Mouse (Mus musculus) myocyte (in vitro differentiated cells): Measurements from ENCODE around the gene Osbpl6. TPM values are rescaled to one million over a fixed set of nuclear protein-coding genes. Genes with fewer than 3 reads are reported as not detected.

Source experiments
- H3K27me3 ChIP-seq: one replicate; pipeline ENCODE4 v1.6.1; 2011; ENCODE audit not compliant: control insufficient read depth, insufficient read depth, insufficient read length
- H3K36me3 ChIP-seq: one replicate; pipeline ENCODE4 v1.6.1; 2011; ENCODE audit not compliant: control insufficient read depth, insufficient read depth
- H3K4me2 ChIP-seq: one replicate; pipeline ENCODE4 v1.6.1; 2011; ENCODE audit warnings: low read depth, control low read depth
- H3K4me3 ChIP-seq: one replicate; pipeline ENCODE4 v1.5.1; 2011; ENCODE audit warnings: mild to moderate bottlenecking, control low read depth, moderate library complexity
- H3K79me2 ChIP-seq: one replicate; pipeline ENCODE4 v1.6.1; 2011; ENCODE audit not compliant: control insufficient read depth, insufficient read depth
- H3ac ChIP-seq: one replicate; pipeline ENCODE4 v1.6.1; 2011; ENCODE audit not compliant: control insufficient read depth, insufficient read length
- CEBPB ChIP-seq: IDR thresholded peaks from 2 replicates; pipeline ENCODE4 v1.6.1; 2011; ENCODE audit warnings: mild to moderate bottlenecking, moderate library complexity; ENCODE audit not compliant: poor library complexity, insufficient read depth, severe bottlenecking
- E2F4 ChIP-seq: IDR thresholded peaks from one replicate; pipeline ENCODE4 v1.6.1; 2011; ENCODE audit warnings: mild to moderate bottlenecking, control low read depth, moderate library complexity; ENCODE audit not compliant: insufficient read depth
- MAX ChIP-seq: IDR thresholded peaks from one replicate; pipeline ENCODE4 v1.6.1; 2011; ENCODE audit warnings: low read depth, mild to moderate bottlenecking, control low read depth
- MYOD1 ChIP-seq, 3 experiments: IDR thresholded peaks; one replicate each; pipeline ENCODE4 v1.6.1; 2011; ENCODE audit warnings: control low read depth in 2 of 3, low read depth in 2 of 3, mild to moderate bottlenecking in 2 of 3, moderate library complexity in 1 of 3; ENCODE audit not compliant: insufficient read length in 2 of 3, control insufficient read depth in 1 of 3
- MYOG ChIP-seq, 3 experiments: IDR thresholded peaks; one replicate each; pipeline ENCODE4 v1.6.1; 2011; ENCODE audit warnings: control low read depth in 2 of 3, low read depth in 2 of 3, mild to moderate bottlenecking in 2 of 3; ENCODE audit not compliant: insufficient read length in 2 of 3, control insufficient read depth in 1 of 3, insufficient read depth in 1 of 3
- POLR2A ChIP-seq: IDR thresholded peaks from one replicate; pipeline ENCODE4 v1.6.1; 2011; ENCODE audit warnings: low read depth, mild to moderate bottlenecking, control low read depth, moderate library complexity; ENCODE audit not compliant: insufficient read length
- POLR2AphosphoS2 ChIP-seq: IDR thresholded peaks from one replicate; pipeline ENCODE4 v1.6.1; 2011; ENCODE audit warnings: low read depth, control low read depth; ENCODE audit not compliant: insufficient read length
- REST ChIP-seq: IDR thresholded peaks from one replicate; pipeline ENCODE4 v1.6.1; 2011; ENCODE audit warnings: mild to moderate bottlenecking, control low read depth, moderate library complexity; ENCODE audit not compliant: insufficient read depth, insufficient read length
- SRF ChIP-seq: IDR thresholded peaks from one replicate; pipeline ENCODE4 v1.6.1; 2011; ENCODE audit warnings: low read depth; ENCODE audit not compliant: control insufficient read depth, insufficient read length
- TCF12 ChIP-seq: IDR thresholded peaks from one replicate; pipeline ENCODE4 v1.6.1; 2011; ENCODE audit warnings: mild to moderate bottlenecking, control low read depth; ENCODE audit not compliant: poor library complexity, insufficient read depth, severe bottlenecking
- TCF3 ChIP-seq: IDR thresholded peaks from one replicate; pipeline ENCODE4 v1.6.1; 2011; ENCODE audit warnings: low read depth, control low read depth; ENCODE audit not compliant: insufficient read length
- USF1 ChIP-seq: IDR thresholded peaks from one replicate; pipeline ENCODE4 v1.6.1; 2011; ENCODE audit warnings: low read depth, mild to moderate bottlenecking, control low read depth, moderate library complexity
- polyA plus RNA-seq: library from polyadenylated mRNA; unstranded; fragments of >200 nt; fragmentation: generic; extraction: Trizol; gene quantifications from one replicate; pipeline ENCODE4 v1.2.1, GENCODE M21; 2012; ENCODE audit warnings: missing spikeins

Osbpl6 gene
- polyA plus RNA-seq, 1 experiment, result 1.7 TPM

- no peaks in the 10 kb centered on the region for H3K36me3 ChIP-seq
- no peak overlapping the region for H3K4me3 ChIP-seq
- no peaks in the 10 kb centered on the region for H3K27me3 ChIP-seq
- H3K79me2 ChIP-seq, result no peaks in the 10 kb centered on the region
- no peak for TF ChIP-seq E2F4
- TF ChIP-seq USF1, result no peak
- no peak overlapping the region for H3K4me2 ChIP-seq
- H3ac ChIP-seq, result no peak overlapping the region
Observed at GRCm38 (mm10) chr2:76606704-76607103, 200.4 kb downstream of the Osbpl6 start.

- H3K27me3 ChIP-seq, result no peaks in the 10 kb centered on the region
- no peaks in the 10 kb centered on the region for H3K79me2 ChIP-seq
- no peak for TF ChIP-seq POLR2A
- no peak for TF ChIP-seq REST
- no peak for TF ChIP-seq TCF12
- no peak for TF ChIP-seq USF1
- no peak for TF ChIP-seq MAX
- TF ChIP-seq MYOG (IDR thresholded peaks at IDR 0.05; ENCODE audit: control insufficient read depth in 1 of 3, insufficient read depth in 1 of 3, insufficient read length in 2 of 3, low read depth in 2 of 3), result no peak
- no peak for TF ChIP-seq SRF
- TF ChIP-seq CEBPB, result no peak
- no peak for TF ChIP-seq POLR2AphosphoS2
- TF ChIP-seq MYOD1 (IDR thresholded peaks at IDR 0.05; ENCODE audit: control insufficient read depth in 1 of 3, insufficient read length in 2 of 3, low read depth in 2 of 3), result no peak
- TF ChIP-seq TCF3, result no peak
- no peaks in the 10 kb centered on the region for H3K36me3 ChIP-seq
- H3K4me2 ChIP-seq, result no peak overlapping the region
- no peak overlapping the region for H3ac ChIP-seq
- H3K4me3 ChIP-seq, result no peak overlapping the region
Observed at GRCm38 (mm10) chr2:76610326-76611104, 204.2 kb downstream of the Osbpl6 start.

GRCm38 (mm10) chr2:76611996-76612395 is 205.7 kb downstream of the Osbpl6 start:
- TF ChIP-seq POLR2A (no peak), MYOG (IDR thresholded peaks at IDR 0.05; ENCODE audit: control insufficient read depth in 1 of 3, insufficient read depth in 1 of 3, insufficient read length in 2 of 3, low read depth in 2 of 3) (no peak), CEBPB (no peak)
- Histone ChIP-seq H3K79me2 (no peaks in the 10 kb centered on the region), H3ac (no peak overlapping the region), H3K36me3 (no peaks in the 10 kb centered on the region), H3K4me3 (no peak overlapping the region), H3K4me2 (no peak overlapping the region), H3K27me3 (no peaks in the 10 kb centered on the region)

GRCm38 (mm10) chr2:76618078-76618477 is 211.8 kb downstream of the Osbpl6 start:
- no peak overlapping the region for H3K4me2 ChIP-seq
- H3K36me3 ChIP-seq, result no peaks in the 10 kb centered on the region
- no peak for TF ChIP-seq POLR2A
- TF ChIP-seq SRF, result no peak
- no peak for TF ChIP-seq CEBPB
- TF ChIP-seq E2F4, result no peak
- TF ChIP-seq POLR2AphosphoS2, result no peak
- TF ChIP-seq REST, result no peak
- TF ChIP-seq TCF12, result no peak
- no peak for TF ChIP-seq MAX
- TF ChIP-seq TCF3, result no peak
- H3K79me2 ChIP-seq, result no peaks in the 10 kb centered on the region
- no peak overlapping the region for H3ac ChIP-seq
- no peak overlapping the region for H3K4me3 ChIP-seq
- H3K27me3 ChIP-seq, result no peaks in the 10 kb centered on the region

- no peak for TF ChIP-seq POLR2A
- no peak for TF ChIP-seq POLR2AphosphoS2
- no peak for TF ChIP-seq TCF3
- no peak for TF ChIP-seq USF1
- TF ChIP-seq MYOG (IDR thresholded peaks at IDR 0.05; ENCODE audit: control insufficient read depth in 1 of 3, insufficient read depth in 1 of 3, insufficient read length in 2 of 3, low read depth in 2 of 3), result no peak
- TF ChIP-seq REST, result no peak
- no peak for TF ChIP-seq MYOD1 (IDR thresholded peaks at IDR 0.05; ENCODE audit: control insufficient read depth in 1 of 3, insufficient read length in 2 of 3, low read depth in 2 of 3)
- no peaks in the 10 kb centered on the region for H3K36me3 ChIP-seq
- no peak overlapping the region for H3K4me3 ChIP-seq
- H3K4me2 ChIP-seq, result no peak overlapping the region
- no peaks in the 10 kb centered on the region for H3K79me2 ChIP-seq
- H3K27me3 ChIP-seq, result no peaks in the 10 kb centered on the region
- H3ac ChIP-seq, result no peak overlapping the region
Observed at GRCm38 (mm10) chr2:76620188-76620587, 213.9 kb downstream of the Osbpl6 start.
